Mouse (Mus musculus) retina, adult 2 months (tissue): ENCODE data around the gene BC005561.
"Not testable (repeated sequence)": the region's sequence is repeated elsewhere in the genome, so short reads cannot be mapped to it uniquely, and the experiment has no call there.

Experiments
- DNase-seq: peaks from one replicate; pipeline ENCODE4 v3.0.0-alpha.2; 2012; ENCODE audit warnings: low read depth, low spot score

Gene BC005561

DNA sequence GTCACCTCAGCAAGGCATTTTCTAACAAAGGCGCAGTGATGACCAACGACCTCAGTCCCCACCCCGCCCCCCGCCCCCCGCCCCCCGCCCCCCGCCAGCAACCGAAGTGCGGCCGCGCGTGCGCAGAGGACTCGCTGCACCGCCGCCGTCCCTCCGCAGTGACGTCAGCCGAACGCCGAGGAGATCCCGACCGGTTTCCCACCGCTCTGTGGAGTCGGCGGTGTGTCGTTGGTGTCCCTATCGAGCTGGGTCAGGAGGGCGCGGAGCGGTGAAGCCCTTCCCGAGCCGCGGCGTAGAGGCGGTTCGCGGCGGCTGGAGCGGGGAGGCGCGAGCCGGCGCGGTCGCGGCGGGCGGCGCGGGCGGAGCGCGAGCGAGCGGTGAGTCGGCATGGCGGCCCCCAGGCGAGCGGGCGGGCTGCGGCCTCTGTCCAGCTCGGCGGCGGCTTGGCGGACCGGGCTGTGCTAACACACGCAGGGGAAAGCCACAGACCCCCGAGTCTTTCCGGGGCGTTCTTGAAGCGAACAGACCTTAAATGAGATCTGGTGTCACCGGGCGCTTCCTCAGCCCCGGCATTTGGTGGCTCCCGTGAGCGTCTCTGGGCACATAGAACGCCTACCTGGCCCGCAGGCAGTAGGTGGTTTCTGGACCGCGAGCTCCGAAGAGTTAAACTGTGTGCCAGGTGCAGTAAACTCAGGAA, at the start of gene BC005561:
Gene BC005561, plus strand, starts transcription at position 158 of the 697 bp plus-strand sequence.
- DNase-seq: peak; percentile 65

GRCm38 (mm10) chr5:104458832-104459705, 49.1 kb upstream of the BC005561 start, which contains the start of gene Pkd2:
TSS of gene Pkd2 (plus strand) at chr5:104459450.
- no peak for DNase-seq

DNA sequence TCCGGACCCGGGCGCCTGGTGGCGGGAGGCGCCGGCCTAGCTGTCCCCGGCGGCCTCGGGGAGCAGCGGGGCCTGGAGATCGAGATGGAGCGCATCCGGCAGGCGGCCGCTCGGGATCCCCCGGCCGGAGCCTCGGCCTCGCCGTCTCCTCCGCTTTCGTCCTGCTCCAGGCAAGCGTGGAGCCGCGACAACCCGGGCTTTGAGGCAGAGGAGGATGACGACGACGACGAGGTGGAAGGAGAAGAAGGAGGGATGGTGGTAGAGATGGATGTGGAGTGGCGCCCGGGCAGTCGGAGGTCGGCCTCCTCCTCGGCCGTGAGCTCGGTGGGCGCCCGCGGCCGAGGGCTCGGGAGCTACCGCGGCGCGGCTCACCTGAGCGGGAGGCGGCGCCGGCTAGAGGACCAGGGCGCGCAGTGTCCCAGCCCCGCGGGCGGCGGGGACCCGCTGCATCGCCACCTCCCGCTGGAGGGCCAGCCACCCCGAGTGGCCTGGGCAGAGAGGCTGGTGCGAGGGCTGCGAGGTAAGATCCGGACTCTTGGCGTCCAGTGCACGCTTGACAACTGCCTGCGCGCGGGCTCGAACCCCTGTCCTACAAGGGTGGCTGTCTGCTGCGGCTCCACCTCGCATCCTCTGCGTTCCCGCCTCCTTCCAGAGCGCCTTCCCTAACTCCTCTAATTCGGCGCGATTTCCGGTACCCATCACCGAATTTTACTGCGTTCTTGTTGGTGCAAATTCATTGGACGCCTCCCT, 48.3 kb upstream of the BC005561 start:
- no peak for DNase-seq

- DNase-seq: no peak
Observed at GRCm38 (mm10) chr5:104460456-104460838, 47.7 kb upstream of the BC005561 start.

- no peak for DNase-seq
Observed at GRCm38 (mm10) chr5:104460856-104461255, 47.3 kb upstream of the BC005561 start.

DNA sequence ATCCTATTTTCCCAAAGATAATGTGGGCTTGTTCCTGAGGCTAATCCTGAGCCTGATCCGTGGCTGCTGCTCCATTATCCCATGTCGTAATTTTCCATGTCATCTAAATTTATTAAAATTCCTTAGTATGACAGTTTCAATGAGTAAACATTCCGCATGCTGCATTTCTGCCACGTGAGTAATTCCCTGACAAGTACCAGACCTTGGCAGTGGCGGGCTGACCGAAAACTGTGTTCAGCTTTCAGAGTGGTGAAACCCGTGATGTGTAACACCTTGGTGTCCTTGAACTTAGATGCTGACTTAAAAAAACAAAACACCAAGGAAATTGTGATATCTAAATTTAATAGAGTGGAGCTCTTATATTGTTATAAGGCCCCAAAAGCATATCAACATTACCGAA, 42.9 kb upstream of the BC005561 start:
- DNase-seq: no peak

GRCm38 (mm10) chr5:104465731-104466130, 42.4 kb upstream of the BC005561 start:
- no peak for DNase-seq

DNA sequence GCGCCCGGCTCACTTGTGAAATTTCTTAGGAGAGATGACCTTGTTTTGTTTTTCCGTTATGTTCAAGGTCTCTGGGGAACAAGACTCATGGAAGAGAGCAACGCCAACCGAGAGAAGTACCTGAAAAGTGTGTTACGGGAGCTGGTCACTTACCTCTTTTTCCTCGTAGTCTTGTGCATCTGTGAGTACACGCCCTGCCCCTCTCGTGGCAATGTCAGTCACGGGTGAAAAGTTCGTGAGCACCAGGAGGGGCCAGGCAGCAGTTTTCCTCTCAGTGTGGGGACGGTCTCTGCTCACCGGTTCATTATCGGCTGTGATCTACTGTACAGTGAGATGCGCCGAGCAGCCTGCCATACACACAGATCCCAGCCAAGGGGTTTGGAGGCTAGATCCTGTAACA, 41.3 kb upstream of the BC005561 start:
- DNase-seq: no peak

- DNase-seq: no peak
Observed at GRCm38 (mm10) chr5:104468586-104468985, 39.6 kb upstream of the BC005561 start.

GRCm38 (mm10) chr5:104470981-104471391, 37.2 kb upstream of the BC005561 start:
- DNase-seq: no peak

DNA sequence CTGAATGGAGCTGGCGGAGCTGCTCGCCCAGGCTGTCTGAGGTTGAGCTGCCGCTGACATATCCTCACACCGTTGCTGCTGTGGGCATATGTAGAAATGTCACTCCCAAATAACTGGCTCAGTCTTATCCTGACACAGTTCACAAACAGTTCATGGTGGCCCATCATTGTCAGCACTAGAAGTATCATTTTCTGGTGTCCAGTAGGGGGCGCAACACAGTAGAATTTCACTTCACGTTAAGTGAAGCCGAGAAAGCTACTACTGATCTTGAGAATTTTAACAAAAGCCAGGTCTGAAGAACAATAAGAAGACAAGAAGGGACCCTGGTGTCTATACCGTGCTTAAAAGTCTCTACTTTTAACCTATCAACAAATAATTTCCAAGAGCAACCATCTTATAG, 35.8 kb upstream of the BC005561 start:
- no peak for DNase-seq

DNA sequence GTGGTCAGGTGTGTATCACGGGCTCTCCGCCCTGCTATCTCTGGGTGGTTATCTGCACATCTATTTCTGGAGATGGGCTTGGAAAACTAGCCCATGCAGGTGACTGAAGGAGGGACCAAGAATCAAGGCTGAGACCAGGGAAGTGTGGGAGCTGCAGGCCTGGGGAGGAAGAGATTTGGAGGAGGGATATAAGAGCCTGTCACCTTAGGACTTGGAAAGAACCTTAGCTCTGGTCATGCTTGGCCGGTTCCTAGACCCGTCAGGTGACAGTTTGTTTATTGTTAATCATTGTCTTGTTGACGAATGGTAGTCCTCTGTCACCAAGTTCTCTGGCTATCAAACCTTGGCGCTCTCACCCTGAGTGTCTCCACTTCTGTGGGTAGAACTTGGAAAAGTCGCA, 27.8 kb upstream of the BC005561 start:
- DNase-seq: no peak

DNA sequence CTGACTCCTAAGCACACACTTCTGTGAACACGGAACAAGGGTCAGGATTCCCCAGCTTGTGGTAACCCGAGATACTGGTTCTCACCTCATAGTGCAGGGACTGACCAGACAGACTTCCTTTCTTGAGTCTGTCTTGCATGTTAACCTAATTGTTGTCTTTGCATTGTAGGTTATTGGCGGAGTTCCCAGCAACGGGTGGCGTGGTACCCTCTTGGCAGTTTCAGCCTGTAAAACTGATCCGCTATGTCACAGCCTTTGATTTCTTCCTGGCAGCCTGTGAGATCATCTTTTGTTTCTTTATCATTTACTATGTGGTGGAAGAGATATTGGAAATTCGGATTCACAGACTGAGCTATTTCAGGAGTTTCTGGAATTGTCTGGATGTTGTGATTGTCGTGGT, 25.3 kb upstream of the BC005561 start:
- no peak for DNase-seq

DNA sequence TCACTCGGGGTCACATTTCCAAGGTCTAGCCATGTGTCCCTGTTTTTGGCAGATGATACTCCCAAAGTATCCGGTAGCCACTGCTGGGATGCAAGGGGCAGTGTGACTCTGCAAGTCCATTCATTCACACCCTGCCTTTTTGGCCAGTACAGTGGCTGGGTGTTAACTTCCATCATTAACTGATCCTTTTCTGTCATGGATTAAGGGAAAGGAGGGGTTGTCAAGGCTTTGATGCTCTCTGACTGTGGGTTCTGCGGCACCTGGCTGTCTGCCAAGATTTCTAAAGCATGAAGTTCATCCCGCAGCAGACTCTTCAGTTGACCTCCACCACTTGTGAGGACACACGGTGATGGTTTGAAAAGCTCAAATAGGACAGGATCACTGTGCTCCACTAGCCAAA, 16.6 kb upstream of the BC005561 start:
- no peak for DNase-seq

- no peak for DNase-seq
Observed at GRCm38 (mm10) chr5:104504883-104505282, 3.3 kb upstream of the BC005561 start.

- DNase-seq: no peak
Observed at GRCm38 (mm10) chr5:104507829-104508194, 340 bp upstream of the BC005561 start.

DNA sequence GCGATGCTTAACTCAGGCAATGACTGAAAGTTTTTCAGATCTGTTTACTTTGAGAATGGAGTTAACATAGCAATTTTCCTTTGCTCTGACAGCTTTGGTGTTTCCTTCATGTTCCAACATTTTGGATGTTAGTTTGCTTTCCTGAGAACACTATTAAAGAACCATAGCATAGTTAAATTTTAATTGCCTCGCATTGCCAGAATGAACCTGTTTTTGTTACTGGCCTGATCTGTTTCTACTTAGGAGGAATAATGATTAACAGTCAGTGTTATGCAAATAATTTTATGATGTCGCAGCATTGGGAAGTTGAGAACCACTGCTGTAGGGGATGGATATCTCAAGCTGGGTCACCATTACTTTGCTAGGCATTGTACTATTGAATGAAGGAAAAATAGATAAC, 3.1 kb downstream of the BC005561 start:
- DNase-seq: no peak

DNA sequence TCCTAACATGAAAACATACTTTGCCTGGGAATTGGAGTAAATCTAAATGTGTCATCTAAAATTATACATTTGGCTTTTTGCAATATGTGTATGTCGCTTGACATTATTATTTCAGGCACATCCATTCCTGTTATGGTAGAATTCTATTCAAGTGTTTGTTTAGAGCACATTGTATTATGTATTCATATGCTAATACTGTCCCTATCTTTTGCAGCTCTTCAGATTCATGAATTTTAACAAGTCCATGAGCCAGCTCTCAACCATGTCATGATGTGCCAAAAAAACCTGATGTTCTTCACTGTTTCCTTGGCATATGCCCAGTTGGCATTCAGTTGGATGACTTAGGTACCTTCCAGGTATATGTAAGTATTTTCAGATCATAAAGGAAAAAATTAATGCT, 30.5 kb downstream of the BC005561 start:
- DNase-seq: no peak

GRCm38 (mm10) chr5:104539331-104539730, 31.2 kb downstream of the BC005561 start:
- no peak for DNase-seq

DNA sequence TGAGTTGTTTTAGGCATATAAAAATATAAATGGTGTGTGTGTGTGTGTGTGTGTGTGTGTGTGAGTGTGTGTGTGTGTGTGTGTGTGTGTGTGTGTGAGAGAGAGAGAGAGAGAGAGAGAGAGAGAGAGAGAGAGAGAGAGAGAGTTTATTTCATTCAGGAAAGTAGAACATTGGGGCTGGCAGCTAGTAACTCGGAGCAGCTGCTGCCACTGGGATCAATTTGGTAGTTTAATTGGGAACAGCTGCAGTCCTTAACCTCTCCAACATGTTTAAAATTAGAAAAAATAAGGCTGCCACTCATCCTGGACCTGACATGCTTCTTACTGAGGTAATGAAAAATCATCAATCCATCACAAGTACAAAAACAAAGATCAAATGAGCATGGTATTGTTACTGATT, 59.9 kb downstream of the BC005561 start:
- DNase-seq: not testable (repeated sequence)

DNA sequence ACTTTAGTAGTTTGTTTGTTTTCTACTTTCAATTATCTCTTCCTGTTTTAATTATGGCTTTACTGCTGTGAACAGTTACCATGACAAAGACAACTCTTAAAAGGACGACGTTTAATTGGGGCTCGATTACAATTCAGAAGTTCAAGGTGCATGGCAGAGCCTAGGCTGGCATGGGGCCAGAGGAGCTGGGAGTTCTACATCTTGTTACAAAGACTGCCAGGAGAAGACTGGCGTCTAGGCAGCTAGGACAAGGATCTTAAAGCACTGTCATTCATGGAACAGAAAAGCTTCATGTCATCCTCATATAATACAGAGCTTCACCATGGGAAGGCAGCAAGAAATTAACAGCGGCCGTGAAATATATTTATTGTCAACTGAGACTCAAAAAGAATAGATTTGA, 62.6 kb downstream of the BC005561 start:
- no peak for DNase-seq

DNA sequence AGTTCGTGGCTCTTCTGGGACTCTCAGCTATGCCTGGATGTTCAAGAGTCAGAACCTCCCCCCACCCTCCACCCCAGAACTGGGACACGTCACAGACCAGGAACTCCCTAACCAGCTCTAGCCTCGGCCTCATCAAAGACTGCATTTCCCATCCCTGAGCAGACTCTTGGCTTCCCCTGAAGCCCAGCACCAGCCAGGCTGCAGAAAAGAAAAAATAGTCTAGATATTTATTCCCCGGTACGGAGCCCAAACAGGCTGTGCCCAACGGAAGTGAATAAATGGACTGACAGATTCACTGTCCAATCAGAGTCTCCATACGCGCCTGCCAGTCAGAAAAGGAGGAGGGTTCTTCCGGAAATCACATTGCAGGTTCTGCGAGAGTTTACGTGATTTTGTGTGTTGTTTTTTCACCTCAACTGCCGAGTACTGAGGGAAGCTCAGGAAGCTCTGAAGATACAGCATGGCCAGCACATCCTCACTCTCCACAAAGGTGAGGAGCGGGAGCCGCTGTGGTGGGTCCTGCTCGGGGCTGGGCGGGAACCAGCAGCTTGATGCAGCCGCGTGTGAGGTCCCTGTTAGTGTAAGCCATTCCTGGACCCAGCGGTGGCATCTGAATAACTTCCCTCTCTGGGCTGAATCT, 63.2 kb downstream of the BC005561 start:
- peak; percentile 81 for DNase-seq
